Mouse (Mus musculus) myocyte (in vitro differentiated cells): ENCODE measurements around the gene Snai1. TPM values are rescaled to one million over a fixed set of nuclear protein-coding genes. Genes with fewer than 3 reads are reported as not detected.

Source experiments
- H3K27me3 ChIP-seq: one replicate; pipeline ENCODE4 v1.6.1; 2011; ENCODE audit not compliant: control insufficient read depth, insufficient read depth, insufficient read length
- H3K36me3 ChIP-seq: one replicate; pipeline ENCODE4 v1.6.1; 2011; ENCODE audit not compliant: control insufficient read depth, insufficient read depth
- H3K4me2 ChIP-seq: one replicate; pipeline ENCODE4 v1.6.1; 2011; ENCODE audit warnings: low read depth, control low read depth
- H3K4me3 ChIP-seq: one replicate; pipeline ENCODE4 v1.5.1; 2011; ENCODE audit warnings: mild to moderate bottlenecking, control low read depth, moderate library complexity
- H3K79me2 ChIP-seq: one replicate; pipeline ENCODE4 v1.6.1; 2011; ENCODE audit not compliant: control insufficient read depth, insufficient read depth
- H3ac ChIP-seq: one replicate; pipeline ENCODE4 v1.6.1; 2011; ENCODE audit not compliant: control insufficient read depth, insufficient read length
- CEBPB ChIP-seq: IDR thresholded peaks from 2 replicates; pipeline ENCODE4 v1.6.1; 2011; ENCODE audit warnings: mild to moderate bottlenecking, moderate library complexity; ENCODE audit not compliant: poor library complexity, insufficient read depth, severe bottlenecking
- E2F4 ChIP-seq: IDR thresholded peaks from one replicate; pipeline ENCODE4 v1.6.1; 2011; ENCODE audit warnings: mild to moderate bottlenecking, control low read depth, moderate library complexity; ENCODE audit not compliant: insufficient read depth
- MAX ChIP-seq: IDR thresholded peaks from one replicate; pipeline ENCODE4 v1.6.1; 2011; ENCODE audit warnings: low read depth, mild to moderate bottlenecking, control low read depth
- MYOD1 ChIP-seq, 3 experiments: IDR thresholded peaks; one replicate each; pipeline ENCODE4 v1.6.1; 2011; ENCODE audit warnings: control low read depth in 2 of 3, low read depth in 2 of 3, mild to moderate bottlenecking in 2 of 3, moderate library complexity in 1 of 3; ENCODE audit not compliant: insufficient read length in 2 of 3, control insufficient read depth in 1 of 3
- MYOG ChIP-seq, 3 experiments: IDR thresholded peaks; one replicate each; pipeline ENCODE4 v1.6.1; 2011; ENCODE audit warnings: control low read depth in 2 of 3, low read depth in 2 of 3, mild to moderate bottlenecking in 2 of 3; ENCODE audit not compliant: insufficient read length in 2 of 3, control insufficient read depth in 1 of 3, insufficient read depth in 1 of 3
- POLR2A ChIP-seq: IDR thresholded peaks from one replicate; pipeline ENCODE4 v1.6.1; 2011; ENCODE audit warnings: low read depth, mild to moderate bottlenecking, control low read depth, moderate library complexity; ENCODE audit not compliant: insufficient read length
- POLR2AphosphoS2 ChIP-seq: IDR thresholded peaks from one replicate; pipeline ENCODE4 v1.6.1; 2011; ENCODE audit warnings: low read depth, control low read depth; ENCODE audit not compliant: insufficient read length
- REST ChIP-seq: IDR thresholded peaks from one replicate; pipeline ENCODE4 v1.6.1; 2011; ENCODE audit warnings: mild to moderate bottlenecking, control low read depth, moderate library complexity; ENCODE audit not compliant: insufficient read depth, insufficient read length
- SRF ChIP-seq: IDR thresholded peaks from one replicate; pipeline ENCODE4 v1.6.1; 2011; ENCODE audit warnings: low read depth; ENCODE audit not compliant: control insufficient read depth, insufficient read length
- TCF12 ChIP-seq: IDR thresholded peaks from one replicate; pipeline ENCODE4 v1.6.1; 2011; ENCODE audit warnings: mild to moderate bottlenecking, control low read depth; ENCODE audit not compliant: poor library complexity, insufficient read depth, severe bottlenecking
- TCF3 ChIP-seq: IDR thresholded peaks from one replicate; pipeline ENCODE4 v1.6.1; 2011; ENCODE audit warnings: low read depth, control low read depth; ENCODE audit not compliant: insufficient read length
- USF1 ChIP-seq: IDR thresholded peaks from one replicate; pipeline ENCODE4 v1.6.1; 2011; ENCODE audit warnings: low read depth, mild to moderate bottlenecking, control low read depth, moderate library complexity
- polyA plus RNA-seq: library from polyadenylated mRNA; unstranded; fragments of >200 nt; fragmentation: generic; extraction: Trizol; gene quantifications from one replicate; pipeline ENCODE4 v1.2.1, GENCODE M21; 2012; ENCODE audit warnings: missing spikeins

Snai1 gene
- polyA plus RNA-seq, 1 experiment = 48.5 TPM

DNA sequence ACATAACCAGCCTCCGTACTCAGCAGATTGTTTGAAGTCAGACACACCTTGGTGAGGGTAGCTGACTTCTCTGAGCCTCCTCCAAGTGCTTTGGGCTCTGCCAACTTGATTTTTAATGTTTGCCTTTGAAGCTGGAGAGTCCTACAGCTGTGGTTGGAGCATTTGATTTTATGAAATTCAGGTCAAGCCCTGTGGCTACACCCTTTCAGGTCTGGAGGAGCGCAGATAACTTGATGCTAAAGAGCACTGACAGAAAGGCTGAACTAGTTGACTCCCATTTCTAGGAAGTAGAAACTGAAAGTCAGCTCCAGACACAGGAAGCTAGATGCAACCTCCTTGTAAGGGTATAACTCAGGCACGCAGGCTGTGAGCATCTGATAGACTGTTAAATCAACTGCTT, 32.9 kb upstream of the Snai1 start:
- TF ChIP-seq SRF = no peak
- no peak for TF ChIP-seq REST
- no peak for TF ChIP-seq POLR2A
- no peak for TF ChIP-seq TCF3
- no peak for TF ChIP-seq TCF12
- TF ChIP-seq MYOG (IDR thresholded peaks at IDR 0.05; ENCODE audit: control insufficient read depth in 1 of 3, insufficient read depth in 1 of 3, insufficient read length in 2 of 3, low read depth in 2 of 3) = no peak
- no peak for TF ChIP-seq POLR2AphosphoS2
- no peak for TF ChIP-seq CEBPB
- no peak for TF ChIP-seq MAX
- TF ChIP-seq USF1 = no peak
- no peak for TF ChIP-seq MYOD1 (IDR thresholded peaks at IDR 0.05; ENCODE audit: control insufficient read depth in 1 of 3, insufficient read length in 2 of 3, low read depth in 2 of 3)
- TF ChIP-seq E2F4 = no peak
- Histone ChIP-seq H3K4me2 (peak overlapping the region; percentile 76), H3ac (no peak overlapping the region), H3K79me2 (peaks cover 56% of the 10 kb centered on the region), H3K4me3 (no peak overlapping the region), H3K27me3 (no peaks in the 10 kb centered on the region), H3K36me3 (peaks cover 3% of the 10 kb centered on the region)

DNA sequence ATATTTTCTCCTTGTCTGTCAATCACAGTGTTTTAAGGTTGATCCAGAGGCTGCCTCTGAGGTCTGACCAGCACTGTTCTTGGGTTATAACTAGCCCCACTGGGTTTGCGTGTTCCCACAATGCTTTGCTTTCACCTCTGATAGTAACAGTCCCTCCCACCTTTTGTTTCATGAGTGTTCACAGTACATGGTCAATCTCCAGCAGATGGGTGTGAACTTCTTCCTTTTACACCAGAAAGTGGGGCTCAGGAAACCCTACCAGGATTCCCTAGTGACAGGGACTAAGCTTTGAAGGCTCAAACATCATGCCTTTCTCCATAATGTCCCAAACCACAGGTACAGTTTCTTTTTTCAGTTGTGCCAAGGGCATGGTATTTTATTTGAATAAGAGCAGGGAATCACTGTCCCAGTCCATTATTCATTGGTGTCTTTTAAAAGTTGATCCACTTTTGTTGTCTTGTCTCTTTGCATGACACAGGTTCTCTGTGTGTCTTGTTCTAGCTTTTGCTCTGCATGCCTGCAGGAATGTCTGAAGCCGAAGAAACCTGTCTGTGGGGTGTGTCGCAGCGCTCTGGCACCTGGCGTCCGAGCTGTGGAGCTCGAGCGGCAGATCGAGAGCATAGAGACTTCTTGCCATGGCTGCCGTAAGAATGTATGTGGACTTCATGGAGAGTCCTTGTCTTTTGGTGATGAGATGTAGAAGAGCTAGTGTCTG, 31.3 kb upstream of the Snai1 start:
- Histone ChIP-seq H3K79me2 (peaks cover 56% of the 10 kb centered on the region), H3K27me3 (no peaks in the 10 kb centered on the region), H3K4me3 (no peak overlapping the region), H3ac (no peak overlapping the region), H3K36me3 (peaks cover 9% of the 10 kb centered on the region), H3K4me2 (no peak overlapping the region)
- TF ChIP-seq MYOD1 (IDR thresholded peaks at IDR 0.05; ENCODE audit: control insufficient read depth in 1 of 3, insufficient read length in 2 of 3, low read depth in 2 of 3) = no peak
- TF ChIP-seq MAX = no peak
- no peak for TF ChIP-seq MYOG (IDR thresholded peaks at IDR 0.05; ENCODE audit: control insufficient read depth in 1 of 3, insufficient read depth in 1 of 3, insufficient read length in 2 of 3, low read depth in 2 of 3)
- no peak for TF ChIP-seq POLR2AphosphoS2
- TF ChIP-seq CEBPB = no peak
- TF ChIP-seq TCF12 = no peak
- no peak for TF ChIP-seq POLR2A
- TF ChIP-seq TCF3 = no peak
- no peak for TF ChIP-seq REST
- TF ChIP-seq E2F4 = no peak
- TF ChIP-seq USF1 = no peak
- no peak for TF ChIP-seq SRF

DNA sequence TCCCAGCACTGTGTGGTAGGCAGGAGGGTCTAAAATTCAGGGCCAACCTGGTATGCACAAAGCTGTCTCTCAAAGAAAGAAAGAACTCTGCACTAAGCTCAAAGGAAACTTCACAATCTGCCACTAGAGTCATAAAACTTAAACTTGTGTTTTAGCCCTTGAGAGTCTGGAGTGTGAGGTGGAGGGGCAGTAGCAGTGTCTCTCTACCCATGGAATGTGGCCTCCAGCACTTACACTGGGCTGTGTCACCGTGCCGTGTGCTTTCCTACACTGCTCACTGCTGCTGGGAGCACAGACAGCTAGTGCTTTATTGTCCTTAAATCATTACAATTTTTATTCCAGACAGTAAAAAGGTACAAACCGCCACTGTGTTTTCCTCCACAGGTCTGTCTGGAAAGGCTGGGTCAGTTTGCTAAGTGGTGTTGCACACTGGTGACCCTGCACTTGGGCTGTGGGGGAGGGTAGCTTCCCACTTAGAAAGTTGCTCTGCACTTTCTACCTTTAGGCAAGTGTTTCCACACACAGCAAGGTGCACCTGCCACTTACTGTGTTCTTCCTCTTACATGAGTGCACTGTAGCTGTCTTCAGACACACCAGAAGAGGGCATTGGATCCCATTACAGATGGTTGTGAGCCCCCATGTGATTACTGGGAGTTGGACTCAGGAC, 30.1 kb upstream of the Snai1 start:
- peaks cover 56% of the 10 kb centered on the region for H3K79me2 ChIP-seq
- no peak overlapping the region for H3K4me2 ChIP-seq
- TF ChIP-seq MYOD1 (IDR thresholded peaks at IDR 0.05; ENCODE audit: control insufficient read depth in 1 of 3, insufficient read length in 2 of 3, low read depth in 2 of 3) (no peak), REST (no peak), POLR2AphosphoS2 (no peak), USF1 (no peak), POLR2A (no peak), CEBPB (no peak)
- peaks cover 12% of the 10 kb centered on the region for H3K36me3 ChIP-seq
- no peak overlapping the region for H3ac ChIP-seq
- no peak overlapping the region for H3K4me3 ChIP-seq
- H3K27me3 ChIP-seq = no peaks in the 10 kb centered on the region

DNA sequence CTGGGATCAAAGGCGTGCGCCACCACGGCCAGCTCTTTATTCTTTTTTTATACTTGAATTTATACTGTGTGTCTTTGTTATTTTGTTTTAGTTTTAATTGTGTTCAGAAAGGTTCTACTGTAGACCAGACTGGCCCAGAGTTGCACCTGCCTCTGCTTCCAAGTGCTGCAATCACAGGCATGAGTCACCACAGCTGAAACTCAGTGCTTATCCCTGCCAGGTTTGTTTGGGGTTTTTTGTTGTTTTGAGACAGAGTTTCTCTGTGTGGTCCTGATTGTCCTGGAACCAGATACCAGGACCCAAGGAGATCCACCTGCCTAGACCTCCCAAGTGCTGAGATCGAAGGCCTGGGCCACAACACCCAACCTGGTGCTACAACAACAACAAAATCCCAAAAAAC, 29.4 kb upstream of the Snai1 start:
- no peaks in the 10 kb centered on the region for H3K27me3 ChIP-seq
- TF ChIP-seq CEBPB (0 out of 2 replicates have a peak, but pooled peaks have one; percentile 1), MYOG (IDR thresholded peaks at IDR 0.05; ENCODE audit: control insufficient read depth in 1 of 3, insufficient read depth in 1 of 3, insufficient read length in 2 of 3, low read depth in 2 of 3) (peak in 1 of 3 experiments; percentile 27), MYOD1 (IDR thresholded peaks at IDR 0.05; ENCODE audit: control insufficient read depth in 1 of 3, insufficient read length in 2 of 3, low read depth in 2 of 3) (peak in 2 of 3 experiments; percentile 49 to 61), TCF3 (no peak)
- peaks cover 19% of the 10 kb centered on the region for H3K36me3 ChIP-seq
- peaks cover 56% of the 10 kb centered on the region for H3K79me2 ChIP-seq
- no peak overlapping the region for H3K4me2 ChIP-seq
- no peak overlapping the region for H3ac ChIP-seq
- H3K4me3 ChIP-seq = no peak overlapping the region

DNA sequence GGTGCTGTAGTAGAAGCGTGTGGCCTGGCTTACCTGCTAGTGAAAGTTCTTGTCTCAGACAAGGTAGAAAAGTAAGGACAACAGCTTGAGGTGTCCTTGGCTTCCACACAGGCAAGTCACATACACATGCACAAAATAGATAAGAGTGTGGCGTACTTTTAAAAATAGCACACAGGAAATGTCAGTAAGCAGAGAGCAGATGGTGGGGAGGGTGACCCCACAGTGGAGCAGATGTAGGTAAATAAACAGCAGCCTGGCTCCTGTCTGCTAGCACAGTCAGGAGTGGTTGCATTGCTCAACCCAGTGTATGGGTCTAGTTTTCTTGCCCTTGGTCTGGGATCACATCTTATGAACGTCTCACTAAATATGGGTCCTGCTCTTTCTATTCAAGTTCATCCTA, 27.5 kb upstream of the Snai1 start:
- Histone ChIP-seq H3K4me3 (no peak overlapping the region), H3K36me3 (peaks cover 34% of the 10 kb centered on the region), H3K79me2 (peaks cover 39% of the 10 kb centered on the region), H3K4me2 (no peak overlapping the region), H3ac (no peak overlapping the region), H3K27me3 (no peaks in the 10 kb centered on the region)
- TF ChIP-seq REST (no peak), CEBPB (no peak), MYOD1 (IDR thresholded peaks at IDR 0.05; ENCODE audit: control insufficient read depth in 1 of 3, insufficient read length in 2 of 3, low read depth in 2 of 3) (no peak), POLR2AphosphoS2 (no peak), TCF12 (no peak), USF1 (no peak)
